In genomic region chr10:77498254-77498653, GRCm38 (mm10) we compare ENCODE assay signal across 27 mouse cellular contexts. TPM values are rescaled to one million over a fixed set of nuclear protein-coding genes. Genes with fewer than 3 reads are reported as not detected.
A peak's percentile ranks its signal among the peaks of the same experiment; 100 is the strongest.
DNase-seq lines count a peak whose midpoint lies in the region; ATAC-seq and TF ChIP-seq lines count a peak whose summit lies in the region.
"Had no signal": no experiment of that assay in that cellular context is flagged by ENCODE, and none has a peak within 500 bp of the region (broad histone marks: within the 10 kb centered on the region; RNA-seq: fewer than 3 reads in every experiment).

No protein-coding gene starts in this region.

- H3K4me1 ChIP-seq in heart, postnatal 0 days (ENCODE audit: control insufficient read depth, insufficient read depth) = no peaks in the 10 kb centered on the region
- peaks cover 10% of the 10 kb centered on the region for H3K4me1 ChIP-seq in heart, embryonic 12.5 days (replicated peaks)
- H3K4me1 ChIP-seq in liver, embryonic 11.5 days (replicated peaks; ENCODE audit: control insufficient read depth, insufficient read depth, low read length) = peaks cover 10% of the 10 kb centered on the region
- H3K4me1 ChIP-seq in liver, embryonic 12.5 days = peaks cover 3% of the 10 kb centered on the region
- H3K4me1 ChIP-seq in lung, embryonic 16.5 days (replicated peaks; ENCODE audit: control insufficient read depth, insufficient read depth, low read length) = peaks cover 25% of the 10 kb centered on the region
- H3K4me1 ChIP-seq: forebrain, embryonic 12.5 days; hindbrain, embryonic 13.5 days; midbrain, embryonic 10.5 days had no signal

- H3K9ac ChIP-seq in heart, postnatal 0 days (replicated peaks; ENCODE audit: low read depth, low read length) = no peak overlapping the region
- no peak overlapping the region for H3K9ac ChIP-seq in heart, embryonic 12.5 days
- H3K9ac ChIP-seq in liver, embryonic 11.5 days (ENCODE audit: low read depth, low read length) = no peak overlapping the region
- no peak overlapping the region for H3K9ac ChIP-seq in liver, embryonic 12.5 days
- no peak overlapping the region for H3K9ac ChIP-seq in lung, embryonic 16.5 days (ENCODE audit: low read length)
- H3K9ac ChIP-seq: embryonic facial prominence, embryonic 13.5 days; forebrain, embryonic 12.5 days; hindbrain, embryonic 13.5 days had no signal

- no peaks in the 10 kb centered on the region for H3K9me3 ChIP-seq in heart, postnatal 0 days (replicated peaks; ENCODE audit: control insufficient read depth, low read length)
- no peaks in the 10 kb centered on the region for H3K9me3 ChIP-seq in heart, embryonic 12.5 days (replicated peaks)
- H3K9me3 ChIP-seq in liver, embryonic 11.5 days (ENCODE audit: control insufficient read depth, low read length) = no peaks in the 10 kb centered on the region
- no peaks in the 10 kb centered on the region for H3K9me3 ChIP-seq in liver, embryonic 12.5 days (replicated peaks)
- no peaks in the 10 kb centered on the region for H3K9me3 ChIP-seq in lung, embryonic 16.5 days (ENCODE audit: control insufficient read depth, low read length)
- H3K9me3 ChIP-seq: embryonic facial prominence, embryonic 13.5 days; G1E; hindbrain, embryonic 13.5 days; midbrain, embryonic 10.5 days had no signal

- H3K27me3 ChIP-seq in heart, postnatal 0 days (ENCODE audit: control insufficient read depth, insufficient read depth, low read length) = no peaks in the 10 kb centered on the region
- H3K27me3 ChIP-seq in heart, embryonic 12.5 days (replicated peaks) = no peaks in the 10 kb centered on the region
- H3K27me3 ChIP-seq in liver, embryonic 11.5 days (replicated peaks; ENCODE audit: control insufficient read depth, insufficient read depth, low read length) = no peaks in the 10 kb centered on the region
- no peaks in the 10 kb centered on the region for H3K27me3 ChIP-seq in liver, embryonic 12.5 days (replicated peaks)
- H3K27me3 ChIP-seq in lung, embryonic 16.5 days (ENCODE audit: control insufficient read depth, insufficient read depth, low read depth, low read length) = no peaks in the 10 kb centered on the region
- H3K27me3 ChIP-seq: CH12.LX; embryonic facial prominence, embryonic 13.5 days; forebrain, embryonic 12.5 days; hindbrain, embryonic 13.5 days; Patski had no signal

- TF ChIP-seq EP300 in heart, postnatal 0 days (IDR thresholded peaks at IDR 0.05; ENCODE audit: low read depth) = no peak

- no peak for DNase-seq in heart, postnatal 0 days (ENCODE audit: low spot score)
- DNase-seq in liver, embryonic 11.5 days (ENCODE audit: low spot score) = no peak
- DNase-seq in lung, postnatal 36 days = peak; percentile 58
- DNase-seq in spleen, postnatal 10 days (ENCODE audit: low spot score in 2 of 2) = no peak
- DNase-seq in natural killer cell, adult 2 months (ENCODE audit: low spot score in 2 of 2) = no peak
- DNase-seq: adrenal gland, adult 2 months; B cell, adult 2 months; cerebellum, adult 11 months; cerebellum, adult 9-11 months; gastrocnemius, postnatal 36 days; kidney, adult 11 months; layer of hippocampus, adult 9-11 months; right cerebral cortex, adult 18-20 months; thymus, adult 2 months had no signal

- H3K4me2 ChIP-seq in heart, postnatal 0 days (ENCODE audit: low read depth, low read length) = no peak overlapping the region
- no peak overlapping the region for H3K4me2 ChIP-seq in heart, embryonic 12.5 days
- H3K4me2 ChIP-seq in liver, embryonic 11.5 days = no peak overlapping the region
- no peak overlapping the region for H3K4me2 ChIP-seq in liver, embryonic 12.5 days
- H3K4me2 ChIP-seq in lung, embryonic 16.5 days (ENCODE audit: low read depth, low read length) = no peak overlapping the region
- H3K4me2 ChIP-seq: embryonic facial prominence, embryonic 13.5 days; forebrain, embryonic 12.5 days; hindbrain, embryonic 13.5 days had no signal

- no peak overlapping the region for H3K4me3 ChIP-seq in heart, postnatal 0 days (ENCODE audit: low read depth, low read length)
- no peak overlapping the region for H3K4me3 ChIP-seq in heart, embryonic 12.5 days
- no peak overlapping the region for H3K4me3 ChIP-seq in liver, embryonic 11.5 days (ENCODE audit: low read depth, low read length)
- no peak overlapping the region for H3K4me3 ChIP-seq in liver, embryonic 12.5 days
- no peak overlapping the region for H3K4me3 ChIP-seq in lung, embryonic 16.5 days (ENCODE audit: low read length)
- H3K4me3 ChIP-seq: embryonic facial prominence, embryonic 13.5 days; erythroblast, embryonic 14.5 days; forebrain, embryonic 12.5 days; hindbrain, embryonic 13.5 days; midbrain, embryonic 10.5 days; myocyte had no signal

- 85% methylated on average over 6 of the region's 6 CpGs for WGBS in heart, postnatal 0 days
- 71% methylated on average over 6 of the region's 6 CpGs for WGBS in heart, embryonic 12.5 days
- WGBS in liver, embryonic 11.5 days = 73% methylated on average over 6 of the region's 6 CpGs
- WGBS in liver, embryonic 12.5 days (ENCODE audit: insufficient replicate concordance) = 79% methylated on average over 6 of the region's 6 CpGs
- WGBS in lung, embryonic 16.5 days = 40% methylated on average over 6 of the region's 6 CpGs

- ATAC-seq in heart, postnatal 0 days (ENCODE audit: insufficient read depth, low read depth) = 0 out of 2 replicates have a peak, but pooled peaks have one; percentile 27
- no peak for ATAC-seq in heart, embryonic 12.5 days (ENCODE audit: insufficient number of reproducible peaks, low FRiP score)
- ATAC-seq in liver, embryonic 11.5 days (replicated peaks; ENCODE audit: low FRiP score) = 0 out of 2 replicates have a peak, but pooled peaks have one; percentile 7
- ATAC-seq in liver, embryonic 12.5 days = no peak
- peak; percentile 84 for ATAC-seq in lung, embryonic 16.5 days (ENCODE audit: low read depth)
- ATAC-seq: midbrain, embryonic 16.5 days; Patski had no signal

- no peak for TF ChIP-seq CTCF in heart, postnatal 0 days (IDR thresholded peaks at IDR 0.05; ENCODE audit: low read depth)

- H3K36me3 ChIP-seq in heart, postnatal 0 days (replicated peaks; ENCODE audit: control insufficient read depth, insufficient read depth, low read length) = peaks cover 61% of the 10 kb centered on the region
- peaks cover 73% of the 10 kb centered on the region for H3K36me3 ChIP-seq in heart, embryonic 12.5 days
- peaks cover 23% of the 10 kb centered on the region for H3K36me3 ChIP-seq in liver, embryonic 11.5 days (ENCODE audit: control insufficient read depth, insufficient read depth, low read length)
- peaks cover 96% of the 10 kb centered on the region for H3K36me3 ChIP-seq in liver, embryonic 12.5 days
- peaks cover 8% of the 10 kb centered on the region; the same call in 1 of the 2 replicates for H3K36me3 ChIP-seq in lung, embryonic 16.5 days (ENCODE audit: control insufficient read depth, insufficient read depth, low read length)

- no peak overlapping the region for H3K27ac ChIP-seq in heart, postnatal 0 days (ENCODE audit: low read depth)
- H3K27ac ChIP-seq in heart, embryonic 12.5 days (ENCODE audit: poor library complexity, severe bottlenecking) = no peak overlapping the region
- H3K27ac ChIP-seq in liver, embryonic 11.5 days (ENCODE audit: low read depth, low read length) = no peak overlapping the region
- H3K27ac ChIP-seq in liver, embryonic 12.5 days = no peak overlapping the region
- peak overlapping the region; percentile 68 for H3K27ac ChIP-seq in lung, embryonic 16.5 days (ENCODE audit: low read length)
- H3K27ac ChIP-seq: embryonic facial prominence, embryonic 13.5 days; forebrain, embryonic 12.5 days; hindbrain, embryonic 13.5 days; midbrain, embryonic 10.5 days had no signal

RNA-seq across cellular contexts. Expression of gene Fam207a, which starts 17.3 kb away (rescaled TPM):
- total RNA-seq in heart, postnatal 0 days (2014; rRNA removed; ENCODE audit: low replicate concordance) = 18.1 and 32.1 TPM in 2 replicates
- polyA plus RNA-seq in heart, postnatal 0 days (2015; fragmentation: Nextera tagmentation; extraction: Ambion mirVana) = 16.1 and 16.2 TPM in 2 replicates
- 31.0 and 32.1 TPM in 2 replicates for polyA plus RNA-seq in heart, embryonic 12.5 days (2016; fragmentation: Nextera tagmentation; extraction: Ambion mirVana)
- polyA plus RNA-seq in liver, embryonic 11.5 days (2014; fragmentation: Nextera tagmentation; extraction: Ambion mirVana) = 42.6 and 47.4 TPM in 2 replicates
- polyA plus RNA-seq in liver, embryonic 12.5 days (2016; fragmentation: Nextera tagmentation; extraction: Ambion mirVana) = 32.7 and 33.7 TPM in 2 replicates
- polyA plus RNA-seq in lung, embryonic 16.5 days (2015; fragmentation: Nextera tagmentation; extraction: Ambion mirVana) = 30.9 and 32.0 TPM in 2 replicates

RNA-seq across cellular contexts. Expression of gene Itgb2, which starts 31.8 kb away (rescaled TPM):
- total RNA-seq in heart, postnatal 0 days (2014; rRNA removed; ENCODE audit: low replicate concordance) = 0.69 and 12.2 TPM in 2 replicates
- polyA plus RNA-seq in heart, postnatal 0 days (2015; fragmentation: Nextera tagmentation; extraction: Ambion mirVana) = 1.4 and 1.5 TPM in 2 replicates
- 1.5 and 2.5 TPM in 2 replicates for polyA plus RNA-seq in heart, embryonic 12.5 days (2016; fragmentation: Nextera tagmentation; extraction: Ambion mirVana)
- polyA plus RNA-seq in liver, embryonic 11.5 days (2014; fragmentation: Nextera tagmentation; extraction: Ambion mirVana) = 18.6 and 19.1 TPM in 2 replicates
- 13.5 and 13.9 TPM in 2 replicates for polyA plus RNA-seq in liver, embryonic 12.5 days (2016; fragmentation: Nextera tagmentation; extraction: Ambion mirVana)
- polyA plus RNA-seq in lung, embryonic 16.5 days (2015; fragmentation: Nextera tagmentation; extraction: Ambion mirVana) = 5.3 and 7.5 TPM in 2 replicates

Comparison
In these comparisons a context has a peak if more than half of its experiments do, and no peak if none do; other contexts are left out.
1. ATAC-seq: peak in heart, postnatal 0 days (single experiment), liver, embryonic 11.5 days (single experiment) and lung, embryonic 16.5 days (single experiment); none in heart, embryonic 12.5 days (single experiment) and liver, embryonic 12.5 days (single experiment).